Mouse (Mus musculus): Measurements from ENCODE around the gene Tmem202.

The Tmem202 gene

GRCm38 (mm10) chr9:59533889-59534288, 5.8 kb downstream of the Tmem202 start:
- DNase-seq (ENCODE audit: low spot score in 2 of 2), result peak; percentile 38 to 69

GRCm38 (mm10) chr9:59533422-59533821, 6.2 kb downstream of the Tmem202 start:
- no peak for DNase-seq (ENCODE audit: low spot score in 2 of 2)

GRCm38 (mm10) chr9:59531645-59532044, 8.0 kb downstream of the Tmem202 start:
- DNase-seq (ENCODE audit: low spot score in 2 of 2), result no peak

- DNase-seq (ENCODE audit: low spot score in 2 of 2), result no peak
Observed at GRCm38 (mm10) chr9:59528274-59528673, 11.4 kb downstream of the Tmem202 start.

GRCm38 (mm10) chr9:59527580-59527979, 12.1 kb downstream of the Tmem202 start:
- DNase-seq (ENCODE audit: low spot score in 2 of 2), result no peak

GRCm38 (mm10) chr9:59526727-59527126, 12.9 kb downstream of the Tmem202 start:
- DNase-seq (ENCODE audit: low spot score in 2 of 2), result no peak

- DNase-seq (ENCODE audit: low spot score in 2 of 2), result no peak
Observed at GRCm38 (mm10) chr9:59522906-59523305, 16.7 kb downstream of the Tmem202 start.

GRCm38 (mm10) chr9:59519396-59519795, 20.3 kb downstream of the Tmem202 start:
- no peak for DNase-seq (ENCODE audit: low spot score in 2 of 2)

- no peak for DNase-seq (ENCODE audit: low spot score in 2 of 2)
Observed at GRCm38 (mm10) chr9:59518976-59519375, 20.7 kb downstream of the Tmem202 start.

GRCm38 (mm10) chr9:59517127-59517526, 22.5 kb downstream of the Tmem202 start:
- no peak for DNase-seq (ENCODE audit: low spot score in 2 of 2)

GRCm38 (mm10) chr9:59515069-59515468, 24.6 kb downstream of the Tmem202 start:
- DNase-seq (ENCODE audit: low spot score in 2 of 2), result no peak

GRCm38 (mm10) chr9:59512381-59512780, 27.3 kb downstream of the Tmem202 start:
- no peak for DNase-seq (ENCODE audit: low spot score in 2 of 2)

- no peak for DNase-seq (ENCODE audit: low spot score in 2 of 2)
Observed at GRCm38 (mm10) chr9:59508146-59508545, 31.5 kb downstream of the Tmem202 start.

- no peak for DNase-seq (ENCODE audit: low spot score in 2 of 2)
Observed at GRCm38 (mm10) chr9:59487331-59487730, 52.3 kb downstream of the Tmem202 start.

GRCm38 (mm10) chr9:59486549-59487065, 53.0 kb downstream of the Tmem202 start, which contains the start of gene Arih1:
Gene Arih1 (minus strand): TSS chr9:59486618.
- DNase-seq (ENCODE audit: low spot score in 2 of 2), result peak; percentile 98 to 99

GRCm38 (mm10) chr9:59486076-59486518, 53.5 kb downstream of the Tmem202 start:
- no peak for DNase-seq (ENCODE audit: low spot score in 2 of 2)

GRCm38 (mm10) chr9:59485511-59486075, 54.1 kb downstream of the Tmem202 start:
- peak; percentile 54 to 70 for DNase-seq (ENCODE audit: low spot score in 2 of 2)

GRCm38 (mm10) chr9:59484760-59485159, 54.9 kb downstream of the Tmem202 start:
- DNase-seq (ENCODE audit: low spot score in 2 of 2), result no peak

- peak in 1 of 2 experiments; percentile 15 for DNase-seq (ENCODE audit: low spot score in 2 of 2)
Observed at GRCm38 (mm10) chr9:59482419-59482818, 57.2 kb downstream of the Tmem202 start.

GRCm38 (mm10) chr9:59476617-59477016, 63.0 kb downstream of the Tmem202 start:
- no peak for DNase-seq (ENCODE audit: low spot score in 2 of 2)

- no peak for DNase-seq (ENCODE audit: low spot score in 2 of 2)
Observed at GRCm38 (mm10) chr9:59474838-59475237, 64.8 kb downstream of the Tmem202 start.

- DNase-seq (ENCODE audit: low spot score in 2 of 2), result no peak
Observed at GRCm38 (mm10) chr9:59473171-59473570, 66.5 kb downstream of the Tmem202 start.

- DNase-seq (ENCODE audit: low spot score in 2 of 2), result no peak
Observed at GRCm38 (mm10) chr9:59469446-59469845, 70.2 kb downstream of the Tmem202 start.
